Mouse (Mus musculus) ES-E14 (cell line): ENCODE results near the gene Dync1li1.
A peak's percentile ranks its signal among the peaks of the same experiment; 100 is the strongest.

Experiments
- CHD2 ChIP-seq: IDR thresholded peaks from 2 replicates; pipeline ENCODE4 v1.6.1; 2014; ENCODE audit warnings: mild to moderate bottlenecking, low read depth, low read length, inconsistent platforms
- HCFC1 ChIP-seq: IDR thresholded peaks from 2 replicates; pipeline ENCODE4 v1.6.1; 2012; ENCODE audit warnings: low read length, inconsistent platforms, borderline replicate concordance; ENCODE audit not compliant: insufficient read depth

DNA sequence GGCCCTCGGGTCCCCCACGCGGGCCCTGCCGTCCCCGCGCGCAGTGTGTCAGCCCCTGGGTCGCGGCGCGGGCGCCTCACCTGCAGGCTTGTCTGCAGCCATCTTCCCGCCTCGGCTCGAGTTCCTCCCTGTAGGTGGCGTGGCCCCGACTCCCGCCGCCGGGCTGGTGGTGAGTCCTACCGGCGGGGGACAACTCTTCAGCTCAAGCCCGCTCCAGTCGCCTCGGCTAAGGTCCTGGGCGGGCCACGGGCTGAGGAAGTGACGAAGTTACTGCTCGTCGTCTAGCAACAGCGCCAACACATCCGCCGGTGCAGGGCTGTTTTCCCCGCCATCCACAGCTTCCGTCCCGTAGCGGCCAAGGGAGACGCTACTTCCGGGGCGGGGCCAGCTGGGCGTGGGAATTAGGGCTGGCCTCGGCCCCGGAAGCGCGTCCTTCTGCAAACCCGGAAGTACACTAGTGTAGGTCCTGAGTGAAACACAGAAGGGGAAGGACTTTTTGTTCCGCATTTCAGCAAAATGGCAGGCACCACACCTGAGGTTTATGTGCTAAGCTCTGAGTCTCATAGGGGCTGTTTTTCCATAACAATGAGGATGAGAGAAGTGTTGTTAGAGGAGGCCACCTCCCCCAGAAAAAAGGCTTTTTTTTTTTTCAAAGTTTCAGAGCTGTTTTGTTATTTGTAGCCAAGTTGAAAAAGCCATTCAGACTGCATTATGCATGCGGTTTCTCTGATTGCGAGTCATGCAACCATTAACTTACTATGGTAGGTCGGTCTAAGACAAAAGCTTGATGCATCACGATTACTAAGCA lies 48.5 kb upstream of the Dync1li1 start, which contains the start of gene Cnot10:
- TF ChIP-seq CHD2 (0 out of 2 replicates have a peak, but pooled peaks have one; percentile 33), HCFC1 (peak; percentile 88)
